Mouse (Mus musculus): Measurements from ENCODE around the gene Raph1. TPM values are rescaled to one million over a fixed set of nuclear protein-coding genes. Genes with fewer than 3 reads are reported as not detected.

The Raph1 gene
- polyA plus RNA-seq, 1 experiment from 2014 or later = 20.9 TPM

DNA sequence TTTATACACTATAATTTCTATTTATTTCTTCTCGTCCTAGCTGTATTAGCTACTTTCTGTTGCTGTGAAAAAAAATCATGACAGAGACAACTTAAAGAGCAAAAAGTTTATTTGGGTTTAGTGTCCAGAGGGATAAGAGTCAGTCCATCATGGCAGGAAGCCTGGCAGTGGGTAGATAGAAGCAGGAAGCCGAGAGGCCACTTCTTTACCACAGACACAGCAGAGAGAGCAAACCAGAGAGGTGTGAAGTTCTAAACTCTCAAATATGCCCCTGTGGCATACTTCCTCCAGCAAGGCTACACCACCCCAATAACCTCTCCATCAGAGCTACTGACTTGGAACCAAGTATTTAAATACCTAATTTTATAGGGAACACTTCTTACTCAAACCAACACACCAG, 36.3 kb downstream of the Raph1 start:
- peaks cover 27% of the 10 kb centered on the region for H3K36me3 ChIP-seq (ENCODE audit: control insufficient read depth, insufficient read depth, low read length)
- H3K27me3 ChIP-seq (replicated peaks; ENCODE audit: control insufficient read depth, insufficient read depth, low read length) = no peaks in the 10 kb centered on the region
- H3K9ac ChIP-seq (ENCODE audit: low read length) = no peak overlapping the region
- H3K4me1 ChIP-seq (ENCODE audit: control insufficient read depth, insufficient read depth, low read length) = no peaks in the 10 kb centered on the region
- H3K4me2 ChIP-seq (ENCODE audit: low read length) = no peak overlapping the region
- DNase-seq (ENCODE audit: low spot score) (no peak), ATAC-seq (no peak)
- WGBS = 92% methylated on average over 2 of the region's 2 CpGs
- no peaks in the 10 kb centered on the region for H3K9me3 ChIP-seq (replicated peaks; ENCODE audit: control insufficient read depth, low read length)
- no peak overlapping the region for H3K27ac ChIP-seq (ENCODE audit: low read depth, low read length)
- H3K4me3 ChIP-seq (ENCODE audit: low read depth, low read length) = no peak overlapping the region

DNA sequence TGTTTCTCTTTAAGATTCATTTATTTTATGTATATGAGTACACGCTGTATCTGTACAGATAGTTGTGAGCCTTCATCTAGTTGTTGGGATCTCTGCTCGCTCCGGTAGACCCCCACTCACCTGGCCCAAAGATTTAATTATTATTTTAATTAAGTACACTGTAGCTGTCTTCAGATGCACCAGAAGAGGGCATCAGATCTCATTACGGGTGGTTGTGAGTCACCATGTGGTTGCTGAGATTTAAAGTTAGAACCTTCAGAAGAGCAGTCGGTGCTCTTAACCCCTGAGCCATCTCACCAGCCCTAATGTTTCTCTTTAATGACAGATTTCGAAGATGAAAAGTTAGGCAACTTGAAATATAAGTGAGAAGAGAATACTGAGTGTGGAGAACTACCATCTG, 36.8 kb downstream of the Raph1 start:
- Histone ChIP-seq H3K9me3 (replicated peaks; ENCODE audit: control insufficient read depth, low read length) (no peaks in the 10 kb centered on the region), H3K4me3 (ENCODE audit: low read depth, low read length) (no peak overlapping the region), H3K4me1 (ENCODE audit: control insufficient read depth, insufficient read depth, low read length) (no peaks in the 10 kb centered on the region), H3K27ac (ENCODE audit: low read depth, low read length) (no peak overlapping the region), H3K36me3 (ENCODE audit: control insufficient read depth, insufficient read depth, low read length) (peaks cover 30% of the 10 kb centered on the region), H3K27me3 (replicated peaks; ENCODE audit: control insufficient read depth, insufficient read depth, low read length) (no peaks in the 10 kb centered on the region), H3K9ac (ENCODE audit: low read length) (no peak overlapping the region), H3K4me2 (ENCODE audit: low read length) (no peak overlapping the region)
- no peak for DNase-seq (ENCODE audit: low spot score)
- 91% methylated on average over 6 of the region's 6 CpGs for WGBS
- no peak for ATAC-seq

DNA sequence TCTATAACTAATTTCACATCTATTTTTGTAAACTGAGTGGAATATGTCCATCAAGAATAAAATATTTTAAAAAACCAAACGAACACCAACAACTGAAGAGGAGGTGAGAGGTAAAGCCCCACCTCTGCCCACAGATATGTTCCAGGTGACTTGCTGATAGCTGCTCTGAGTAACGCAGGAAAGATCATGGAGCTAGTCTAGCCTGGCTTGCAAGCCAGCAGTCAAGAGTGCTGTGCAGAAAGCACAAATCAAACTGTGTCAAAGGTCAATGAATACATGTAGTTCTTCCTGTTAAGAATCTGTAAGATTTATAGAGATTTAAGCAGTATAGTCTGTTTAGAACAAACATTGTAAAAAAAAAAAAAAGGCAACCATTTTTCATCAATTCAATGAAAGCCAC, 56.3 kb downstream of the Raph1 start:
- Histone ChIP-seq H3K9ac (ENCODE audit: low read length) (no peak overlapping the region), H3K27ac (ENCODE audit: low read depth, low read length) (no peak overlapping the region), H3K9me3 (replicated peaks; ENCODE audit: control insufficient read depth, low read length) (no peaks in the 10 kb centered on the region), H3K27me3 (replicated peaks; ENCODE audit: control insufficient read depth, insufficient read depth, low read length) (no peaks in the 10 kb centered on the region), H3K36me3 (ENCODE audit: control insufficient read depth, insufficient read depth, low read length) (peaks cover 23% of the 10 kb centered on the region), H3K4me1 (ENCODE audit: control insufficient read depth, insufficient read depth, low read length) (no peaks in the 10 kb centered on the region), H3K4me2 (ENCODE audit: low read length) (no peak overlapping the region), H3K4me3 (ENCODE audit: low read depth, low read length) (no peak overlapping the region)
- no peak for ATAC-seq
- DNase-seq (ENCODE audit: low spot score) = no peak
- 69% methylated on average over 2 of the region's 2 CpGs for WGBS

DNA sequence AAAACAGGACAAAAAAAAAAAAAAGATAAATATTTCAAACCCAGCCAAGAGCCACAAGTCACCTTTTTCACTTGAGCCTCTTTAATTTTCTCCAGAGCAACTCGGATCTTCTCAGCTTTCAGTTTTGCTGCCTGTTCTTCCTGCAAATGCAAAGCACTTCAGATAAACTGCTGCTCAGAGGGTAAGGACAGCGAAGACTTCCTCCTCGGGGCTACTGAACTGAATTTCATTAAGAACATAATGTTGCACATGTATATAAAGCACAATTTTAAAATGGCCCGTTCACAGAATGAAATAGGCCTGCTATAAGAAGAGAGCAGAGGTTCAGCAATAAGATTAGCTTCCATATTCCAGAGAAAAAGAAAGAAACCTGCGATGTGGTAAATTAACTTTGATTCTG, 63.4 kb downstream of the Raph1 start:
- H3K4me3 ChIP-seq (ENCODE audit: low read depth, low read length) = no peak overlapping the region
- no peak overlapping the region for H3K4me2 ChIP-seq (ENCODE audit: low read length)
- no peaks in the 10 kb centered on the region for H3K27me3 ChIP-seq (replicated peaks; ENCODE audit: control insufficient read depth, insufficient read depth, low read length)
- H3K4me1 ChIP-seq (ENCODE audit: control insufficient read depth, insufficient read depth, low read length) = no peaks in the 10 kb centered on the region
- ATAC-seq = no peak
- no peak overlapping the region for H3K9ac ChIP-seq (ENCODE audit: low read length)
- no peak overlapping the region for H3K27ac ChIP-seq (ENCODE audit: low read depth, low read length)
- WGBS = 90% methylated on average over 5 of the region's 5 CpGs
- no peaks in the 10 kb centered on the region for H3K9me3 ChIP-seq (replicated peaks; ENCODE audit: control insufficient read depth, low read length)
- H3K36me3 ChIP-seq (ENCODE audit: control insufficient read depth, insufficient read depth, low read length) = peaks cover 41% of the 10 kb centered on the region
- no peak for DNase-seq (ENCODE audit: low spot score)

DNA sequence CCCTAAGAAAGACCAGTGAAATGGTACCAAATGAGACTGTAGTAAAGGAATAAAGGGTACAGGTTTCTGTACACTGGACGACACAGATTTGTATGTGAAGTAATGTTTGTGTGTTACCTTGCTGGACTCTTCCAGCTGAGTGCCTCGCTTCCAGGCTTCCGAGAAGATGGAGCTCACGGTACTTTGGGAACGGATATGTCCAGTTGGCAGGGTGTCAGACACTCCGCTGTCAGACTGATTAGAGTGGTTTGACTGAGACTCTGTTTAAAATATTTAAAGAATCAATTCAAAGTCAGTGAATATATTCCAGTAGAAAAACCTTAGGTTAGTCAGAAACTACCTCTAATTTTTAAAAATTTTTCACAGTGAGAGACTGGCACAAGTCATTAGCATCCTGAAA, 73.5 kb downstream of the Raph1 start:
- Histone ChIP-seq H3K4me1 (ENCODE audit: control insufficient read depth, insufficient read depth, low read length) (no peaks in the 10 kb centered on the region), H3K9me3 (replicated peaks; ENCODE audit: control insufficient read depth, low read length) (no peaks in the 10 kb centered on the region), H3K36me3 (ENCODE audit: control insufficient read depth, insufficient read depth, low read length) (peaks cover 82% of the 10 kb centered on the region), H3K4me3 (ENCODE audit: low read depth, low read length) (no peak overlapping the region), H3K27ac (ENCODE audit: low read depth, low read length) (no peak overlapping the region), H3K27me3 (replicated peaks; ENCODE audit: control insufficient read depth, insufficient read depth, low read length) (no peaks in the 10 kb centered on the region), H3K9ac (ENCODE audit: low read length) (no peak overlapping the region), H3K4me2 (ENCODE audit: low read length) (no peak overlapping the region)
- ATAC-seq = no peak
- no peak for DNase-seq (ENCODE audit: low spot score)
- WGBS = 88% methylated on average over 6 of the region's 6 CpGs

DNA sequence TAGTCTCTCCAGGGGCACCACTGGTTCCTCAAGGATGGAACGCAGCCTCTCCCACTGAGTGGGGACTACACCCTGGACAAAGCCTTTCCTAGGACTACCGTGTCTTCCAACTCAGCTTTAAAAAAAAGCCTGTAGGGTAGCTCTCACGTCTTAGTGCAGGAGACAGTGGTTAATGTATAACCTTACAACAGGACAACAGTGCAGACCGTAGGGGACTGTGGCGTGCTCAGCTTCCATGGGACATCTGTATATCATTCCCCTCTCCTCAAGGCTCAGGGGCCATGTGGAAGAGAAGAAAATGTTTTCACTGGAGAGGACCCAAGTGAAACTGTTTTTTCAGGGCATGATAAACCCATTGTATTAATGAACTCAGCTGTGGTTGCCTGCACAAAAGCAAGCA, 74.5 kb downstream of the Raph1 start:
- no peak overlapping the region for H3K9ac ChIP-seq (ENCODE audit: low read length)
- H3K9me3 ChIP-seq (replicated peaks; ENCODE audit: control insufficient read depth, low read length) = no peaks in the 10 kb centered on the region
- DNase-seq (ENCODE audit: low spot score) = no peak
- peaks cover 83% of the 10 kb centered on the region for H3K36me3 ChIP-seq (ENCODE audit: control insufficient read depth, insufficient read depth, low read length)
- no peaks in the 10 kb centered on the region for H3K4me1 ChIP-seq (ENCODE audit: control insufficient read depth, insufficient read depth, low read length)
- 81% methylated on average over 5 of the region's 5 CpGs for WGBS
- no peak overlapping the region for H3K4me3 ChIP-seq (ENCODE audit: low read depth, low read length)
- no peak overlapping the region for H3K27ac ChIP-seq (ENCODE audit: low read depth, low read length)
- ATAC-seq = no peak
- no peaks in the 10 kb centered on the region for H3K27me3 ChIP-seq (replicated peaks; ENCODE audit: control insufficient read depth, insufficient read depth, low read length)
- no peak overlapping the region for H3K4me2 ChIP-seq (ENCODE audit: low read length)

DNA sequence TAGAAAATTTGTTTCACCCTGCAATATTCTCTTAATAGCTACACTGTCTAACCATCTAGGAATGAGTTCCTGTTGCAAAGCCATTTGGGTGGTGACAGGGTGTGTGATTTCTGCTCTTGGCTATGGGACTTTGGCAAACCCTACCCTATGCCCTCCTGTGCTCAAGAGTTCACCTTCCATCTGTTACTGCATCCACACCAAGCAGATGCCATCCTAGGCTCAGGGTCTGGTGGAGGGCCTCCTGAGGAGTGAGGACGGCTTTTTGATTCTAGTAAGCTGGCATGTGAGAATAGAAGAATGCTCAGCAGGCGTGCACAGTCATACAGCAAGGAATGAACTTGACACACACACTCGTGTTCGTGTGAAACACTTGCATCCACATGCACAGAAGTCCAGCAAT, 76.4 kb downstream of the Raph1 start:
- ATAC-seq (no peak), DNase-seq (ENCODE audit: low spot score) (no peak)
- H3K9ac ChIP-seq (ENCODE audit: low read length) = no peak overlapping the region
- H3K4me3 ChIP-seq (ENCODE audit: low read depth, low read length) = no peak overlapping the region
- H3K4me1 ChIP-seq (ENCODE audit: control insufficient read depth, insufficient read depth, low read length) = no peaks in the 10 kb centered on the region
- H3K27ac ChIP-seq (ENCODE audit: low read depth, low read length) = no peak overlapping the region
- WGBS = 76% methylated on average over 4 of the region's 4 CpGs
- H3K4me2 ChIP-seq (ENCODE audit: low read length) = no peak overlapping the region
- peaks cover 79% of the 10 kb centered on the region for H3K36me3 ChIP-seq (ENCODE audit: control insufficient read depth, insufficient read depth, low read length)
- H3K9me3 ChIP-seq (replicated peaks; ENCODE audit: control insufficient read depth, low read length) = no peaks in the 10 kb centered on the region
- no peaks in the 10 kb centered on the region for H3K27me3 ChIP-seq (replicated peaks; ENCODE audit: control insufficient read depth, insufficient read depth, low read length)

DNA sequence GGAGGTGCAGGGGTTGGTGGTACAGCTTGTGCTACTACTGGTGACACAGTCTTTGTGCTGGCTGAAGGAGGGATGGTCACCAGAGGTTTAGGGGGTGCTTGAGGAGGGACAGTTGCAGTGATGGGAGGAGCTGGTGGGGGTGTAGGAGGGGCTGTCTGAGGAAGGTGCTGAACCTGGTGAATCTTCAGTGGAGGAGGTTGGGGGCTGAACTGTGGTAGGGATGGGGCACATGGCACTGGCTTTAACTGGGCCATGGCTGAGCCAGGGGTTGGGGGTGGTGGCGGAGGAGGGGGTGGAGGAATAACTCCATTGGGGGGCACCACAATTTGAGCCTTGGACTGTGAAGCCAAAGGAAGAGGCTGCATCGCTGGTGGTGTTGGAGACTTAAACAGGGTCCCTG, 77.2 kb downstream of the Raph1 start:
- DNase-seq (ENCODE audit: low spot score) (no peak), ATAC-seq (no peak)
- Histone ChIP-seq H3K9ac (ENCODE audit: low read length) (no peak overlapping the region), H3K9me3 (replicated peaks; ENCODE audit: control insufficient read depth, low read length) (no peaks in the 10 kb centered on the region), H3K4me2 (ENCODE audit: low read length) (no peak overlapping the region), H3K4me1 (ENCODE audit: control insufficient read depth, insufficient read depth, low read length) (no peaks in the 10 kb centered on the region), H3K4me3 (ENCODE audit: low read depth, low read length) (no peak overlapping the region), H3K27me3 (replicated peaks; ENCODE audit: control insufficient read depth, insufficient read depth, low read length) (no peaks in the 10 kb centered on the region), H3K27ac (ENCODE audit: low read depth, low read length) (no peak overlapping the region), H3K36me3 (ENCODE audit: control insufficient read depth, insufficient read depth, low read length) (peaks cover 72% of the 10 kb centered on the region)
- WGBS = 82% methylated on average over 2 of the region's 2 CpGs

DNA sequence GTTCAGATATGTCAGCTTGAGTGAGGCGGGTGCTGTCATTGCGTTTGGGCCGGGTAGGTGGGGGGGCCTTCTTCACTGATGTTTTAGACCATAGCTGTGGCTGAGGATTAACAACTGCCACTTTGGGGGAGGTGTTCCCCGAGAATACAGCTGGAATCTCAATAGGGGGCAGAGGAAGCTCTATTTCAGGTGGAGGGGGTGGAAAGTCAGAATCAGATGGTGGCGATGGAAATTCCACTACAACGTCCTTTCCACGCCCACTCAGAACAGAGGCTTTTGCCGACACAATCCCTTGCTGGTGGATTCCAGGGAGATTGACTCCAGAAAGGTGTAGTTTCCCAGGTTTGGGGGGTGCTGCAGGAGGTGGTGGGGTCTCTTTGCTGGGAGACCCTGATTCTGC, 78.3 kb downstream of the Raph1 start:
- ATAC-seq = no peak
- Histone ChIP-seq H3K27ac (ENCODE audit: low read depth, low read length) (no peak overlapping the region), H3K9ac (ENCODE audit: low read length) (no peak overlapping the region), H3K36me3 (ENCODE audit: control insufficient read depth, insufficient read depth, low read length) (peaks cover 64% of the 10 kb centered on the region), H3K9me3 (replicated peaks; ENCODE audit: control insufficient read depth, low read length) (no peaks in the 10 kb centered on the region), H3K4me2 (ENCODE audit: low read length) (no peak overlapping the region), H3K27me3 (replicated peaks; ENCODE audit: control insufficient read depth, insufficient read depth, low read length) (no peaks in the 10 kb centered on the region), H3K4me3 (ENCODE audit: low read depth, low read length) (no peak overlapping the region), H3K4me1 (ENCODE audit: control insufficient read depth, insufficient read depth, low read length) (no peaks in the 10 kb centered on the region)
- WGBS = 89% methylated on average over 8 of the region's 8 CpGs
- DNase-seq (ENCODE audit: low spot score) = no peak

DNA sequence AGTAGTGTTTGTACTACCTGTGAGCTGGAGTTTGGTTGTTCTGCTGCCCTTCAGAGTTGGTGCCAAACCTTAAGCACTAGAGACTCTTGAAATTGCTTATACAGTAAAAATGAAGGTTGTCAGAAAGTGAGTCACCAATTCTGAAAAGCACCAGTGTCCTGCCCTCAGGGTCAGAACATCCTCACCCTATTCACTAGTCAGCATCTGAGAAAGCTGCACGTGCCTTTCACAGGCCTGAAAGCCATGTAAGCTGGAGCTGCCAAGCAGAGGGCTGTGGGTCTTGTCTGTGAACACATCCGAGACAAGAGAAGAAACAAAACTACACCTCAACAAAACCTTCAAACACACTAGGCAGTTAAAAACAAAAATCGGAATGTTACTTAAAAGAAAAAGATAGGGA, 81.3 kb downstream of the Raph1 start:
- Histone ChIP-seq H3K27ac (ENCODE audit: low read depth, low read length) (no peak overlapping the region), H3K4me3 (ENCODE audit: low read depth, low read length) (no peak overlapping the region), H3K9ac (ENCODE audit: low read length) (no peak overlapping the region), H3K4me1 (ENCODE audit: control insufficient read depth, insufficient read depth, low read length) (no peaks in the 10 kb centered on the region), H3K36me3 (ENCODE audit: control insufficient read depth, insufficient read depth, low read length) (peaks cover 42% of the 10 kb centered on the region), H3K9me3 (replicated peaks; ENCODE audit: control insufficient read depth, low read length) (no peaks in the 10 kb centered on the region), H3K27me3 (replicated peaks; ENCODE audit: control insufficient read depth, insufficient read depth, low read length) (no peaks in the 10 kb centered on the region), H3K4me2 (ENCODE audit: low read length) (no peak overlapping the region)
- DNase-seq (ENCODE audit: low spot score) (no peak), ATAC-seq (no peak)
- WGBS = 85% methylated on average over 3 of the region's 3 CpGs

Data from forebrain, embryonic 14.5 days (tissue).